Mouse (Mus musculus) neural tube, embryonic 11.5 days (tissue): Measurements from ENCODE around the gene Galns. TPM values are rescaled to one million over a fixed set of nuclear protein-coding genes. Genes with fewer than 3 reads are reported as not detected.
"Not testable (repeated sequence)": the region's sequence is repeated elsewhere in the genome, so short reads cannot be mapped to it uniquely, and the experiment has no call there.

ENCODE experiments used
- ATAC-seq: fragments of 200-750 bp; cut with Nextera tagmentation; 2 replicates; pipeline ENCODE4 v1.8.0; 2017; ENCODE audit warnings: moderate number of reproducible peaks, mild to moderate bottlenecking, moderate TSS enrichment, moderate library complexity; ENCODE audit not compliant: insufficient read depth, low FRiP score, low TSS enrichment
- DNase-seq: peaks from one replicate; pipeline ENCODE4 v3.0.0-alpha.2; 2015; ENCODE audit warnings: low spot score
- H3K27ac ChIP-seq: fragments of 300-500 bp; sonication (generic); 2 replicates; pipeline ENCODE4 v1.5.1; 2014; ENCODE audit warnings: low read depth, mild to moderate bottlenecking, low read length
- H3K27me3 ChIP-seq: fragments of 300-500 bp; sonication (generic); 2 replicates; pipeline ENCODE4 v1.6.1; 2014; ENCODE audit warnings: mild to moderate bottlenecking, low read length, mixed read lengths; ENCODE audit not compliant: control insufficient read depth, insufficient read depth
- H3K36me3 ChIP-seq: fragments of 300-500 bp; sonication (generic); 2 replicates; pipeline ENCODE4 v1.6.1; 2014; ENCODE audit warnings: mild to moderate bottlenecking, low read length, moderate library complexity, mixed read lengths; ENCODE audit not compliant: control insufficient read depth, insufficient read depth
- H3K4me1 ChIP-seq: fragments of 300-500 bp; sonication (generic); 2 replicates; pipeline ENCODE4 v1.6.1; 2014; ENCODE audit warnings: low read length, mixed read lengths; ENCODE audit not compliant: control insufficient read depth, insufficient read depth
- H3K4me2 ChIP-seq: fragments of 300-500 bp; sonication (generic); 2 replicates; pipeline ENCODE4 v1.6.1; 2014; ENCODE audit warnings: low read depth, mild to moderate bottlenecking, moderate library complexity
- H3K4me3 ChIP-seq: fragments of 300-500 bp; sonication (generic); 2 replicates; pipeline ENCODE4 v1.5.1; 2014; ENCODE audit warnings: low read depth, low read length
- H3K9ac ChIP-seq: fragments of 300-500 bp; sonication (generic); 2 replicates; pipeline ENCODE4 v1.6.1; 2014; ENCODE audit warnings: mild to moderate bottlenecking, low read length
- H3K9me3 ChIP-seq: fragments of 300-500 bp; sonication (generic); 2 replicates; pipeline ENCODE4 v1.6.1; 2016; ENCODE audit warnings: low read length; ENCODE audit not compliant: control insufficient read depth
- WGBS: fragments of 180-500 bp; shearing (Covaris S2); extraction: QIAGEN DNeasy Blood & Tissue Kit; methylation state at CpG from one replicate; pipeline ENCODE4 v1.1.7; 2014; 5-methylcytosine and 5-hydroxymethylcytosine counted together
- polyA plus RNA-seq: library from polyadenylated mRNA; unstranded; fragments of >200 nt; fragmentation: Nextera tagmentation; extraction: Ambion mirVana; gene quantifications from 2 replicates; pipeline ENCODE4 v1.2.1, GENCODE M21; 2014

Gene Galns
- polyA plus RNA-seq, 1 experiment from 2014 or later: 6.6 TPM

- no peaks in the 10 kb centered on the region for H3K27me3 ChIP-seq
- no peak overlapping the region for H3K9ac ChIP-seq
- H3K4me1 ChIP-seq: peaks cover 19% of the 10 kb centered on the region
- no peak overlapping the region for H3K27ac ChIP-seq
- 91% methylated on average over 9 of the region's 9 CpGs for WGBS
- no peak overlapping the region for H3K4me3 ChIP-seq
- no peak for ATAC-seq
- H3K9me3 ChIP-seq: no peaks in the 10 kb centered on the region
- no peak for DNase-seq
- no peaks in the 10 kb centered on the region; the same call in 1 of the 2 replicates for H3K36me3 ChIP-seq
- no peak overlapping the region for H3K4me2 ChIP-seq
Measured at GRCm38 (mm10) chr8:122637230-122637629, 26.0 kb upstream of the Galns start.

- no peak overlapping the region for H3K9ac ChIP-seq
- 71% methylated on average over 9 of the region's 9 CpGs for WGBS
- no peaks in the 10 kb centered on the region; the same call in 1 of the 2 replicates for H3K36me3 ChIP-seq
Measured at GRCm38 (mm10) chr8:122636803-122637175, 25.5 kb upstream of the Galns start.

GRCm38 (mm10) chr8:122635878-122636802 lies 24.9 kb upstream of the Galns start:
- no peak overlapping the region for H3K9ac ChIP-seq
- WGBS: 69% methylated on average over 14 of the region's 14 CpGs
- peaks cover 19% of the 10 kb centered on the region for H3K4me1 ChIP-seq
- H3K9me3 ChIP-seq: no peaks in the 10 kb centered on the region
- no peak for DNase-seq
- H3K27ac ChIP-seq: no peak overlapping the region
- no peak overlapping the region for H3K4me2 ChIP-seq
- no peak for ATAC-seq
- no peaks in the 10 kb centered on the region for H3K27me3 ChIP-seq
- no peak overlapping the region for H3K4me3 ChIP-seq
- no peaks in the 10 kb centered on the region; the same call in 1 of the 2 replicates for H3K36me3 ChIP-seq

More at GRCm38 (mm10) chr8:122636803-122637175, 25.5 kb upstream of the Galns start:
- Histone ChIP-seq H3K9me3 (no peaks in the 10 kb centered on the region), H3K4me1 (peaks cover 19% of the 10 kb centered on the region), H3K27me3 (no peaks in the 10 kb centered on the region), H3K4me2 (no peak overlapping the region), H3K4me3 (no peak overlapping the region), H3K27ac (no peak overlapping the region)
- ATAC-seq (no peak), DNase-seq (no peak)

- DNase-seq (no peak), ATAC-seq (no peak)
- 95% methylated on average over 14 of the region's 14 CpGs for WGBS
- Histone ChIP-seq H3K4me1 (no peaks in the 10 kb centered on the region; the same call in 1 of the 2 replicates), H3K27me3 (no peaks in the 10 kb centered on the region), H3K4me3 (no peak overlapping the region), H3K36me3 (no peaks in the 10 kb centered on the region; the same call in 1 of the 2 replicates), H3K9me3 (no peaks in the 10 kb centered on the region), H3K27ac (no peak overlapping the region), H3K9ac (no peak overlapping the region), H3K4me2 (no peak overlapping the region)
Measured at GRCm38 (mm10) chr8:122633205-122633604, 21.9 kb upstream of the Galns start.

- DNase-seq, H3K36me3 ChIP-seq, H3K4me3 ChIP-seq, H3K27me3 ChIP-seq, H3K9me3 ChIP-seq, H3K4me2 ChIP-seq, H3K4me1 ChIP-seq, H3K9ac ChIP-seq, ATAC-seq, H3K27ac ChIP-seq: not testable (repeated sequence)
- 77% methylated on average over 3 of the region's 3 CpGs for WGBS
Measured at GRCm38 (mm10) chr8:122632134-122632533, 20.9 kb upstream of the Galns start.

- H3K4me3 ChIP-seq: no peak overlapping the region
- no peaks in the 10 kb centered on the region for H3K9me3 ChIP-seq
- H3K27ac ChIP-seq: no peak overlapping the region
- ATAC-seq (no peak), DNase-seq (no peak)
- H3K36me3 ChIP-seq: no peaks in the 10 kb centered on the region; the same call in 1 of the 2 replicates
- no peaks in the 10 kb centered on the region; the same call in 1 of the 2 replicates for H3K4me1 ChIP-seq
- no peak overlapping the region for H3K9ac ChIP-seq
- H3K27me3 ChIP-seq: no peaks in the 10 kb centered on the region
- no peak overlapping the region for H3K4me2 ChIP-seq
- 68% methylated on average over 22 of the region's 22 CpGs for WGBS
Measured at GRCm38 (mm10) chr8:122630696-122631095, 19.4 kb upstream of the Galns start.

- no peak for ATAC-seq
- WGBS: 30% methylated on average over 10 of the region's 10 CpGs
Measured at GRCm38 (mm10) chr8:122629388-122629787, 18.1 kb upstream of the Galns start.

GRCm38 (mm10) chr8:122626896-122627295 lies 15.6 kb upstream of the Galns start:
- 72% methylated on average over 2 of the region's 2 CpGs for WGBS
- ATAC-seq (no peak), DNase-seq (no peak)
- H3K27me3 ChIP-seq: no peaks in the 10 kb centered on the region
- no peak overlapping the region for H3K4me3 ChIP-seq
- no peaks in the 10 kb centered on the region for H3K36me3 ChIP-seq
- no peak overlapping the region for H3K27ac ChIP-seq
- H3K9me3 ChIP-seq: no peaks in the 10 kb centered on the region
- H3K4me1 ChIP-seq: no peaks in the 10 kb centered on the region; the same call in 1 of the 2 replicates
- no peak overlapping the region for H3K4me2 ChIP-seq
- no peak overlapping the region for H3K9ac ChIP-seq

More at GRCm38 (mm10) chr8:122629388-122629787, 18.1 kb upstream of the Galns start:
- no peaks in the 10 kb centered on the region for H3K9me3 ChIP-seq
- no peak overlapping the region for H3K9ac ChIP-seq
- no peak for DNase-seq
- no peak overlapping the region for H3K4me2 ChIP-seq
- no peaks in the 10 kb centered on the region; the same call in 1 of the 2 replicates for H3K4me1 ChIP-seq
- no peak overlapping the region for H3K4me3 ChIP-seq
- H3K27ac ChIP-seq: no peak overlapping the region
- H3K36me3 ChIP-seq: no peaks in the 10 kb centered on the region; the same call in 1 of the 2 replicates
- H3K27me3 ChIP-seq: no peaks in the 10 kb centered on the region

GRCm38 (mm10) chr8:122625811-122626210 lies 14.5 kb upstream of the Galns start:
- 90% methylated on average over 9 of the region's 9 CpGs for WGBS
- no peak for ATAC-seq
- Histone ChIP-seq H3K4me1 (no peaks in the 10 kb centered on the region; the same call in 1 of the 2 replicates), H3K4me3 (no peak overlapping the region), H3K4me2 (no peak overlapping the region), H3K9me3 (no peaks in the 10 kb centered on the region), H3K36me3 (no peaks in the 10 kb centered on the region), H3K27ac (no peak overlapping the region), H3K9ac (no peak overlapping the region), H3K27me3 (no peaks in the 10 kb centered on the region)
- no peak for DNase-seq
